Comparison of ENCODE assay signal across 8 mouse cellular contexts in the genomic region with DNA sequence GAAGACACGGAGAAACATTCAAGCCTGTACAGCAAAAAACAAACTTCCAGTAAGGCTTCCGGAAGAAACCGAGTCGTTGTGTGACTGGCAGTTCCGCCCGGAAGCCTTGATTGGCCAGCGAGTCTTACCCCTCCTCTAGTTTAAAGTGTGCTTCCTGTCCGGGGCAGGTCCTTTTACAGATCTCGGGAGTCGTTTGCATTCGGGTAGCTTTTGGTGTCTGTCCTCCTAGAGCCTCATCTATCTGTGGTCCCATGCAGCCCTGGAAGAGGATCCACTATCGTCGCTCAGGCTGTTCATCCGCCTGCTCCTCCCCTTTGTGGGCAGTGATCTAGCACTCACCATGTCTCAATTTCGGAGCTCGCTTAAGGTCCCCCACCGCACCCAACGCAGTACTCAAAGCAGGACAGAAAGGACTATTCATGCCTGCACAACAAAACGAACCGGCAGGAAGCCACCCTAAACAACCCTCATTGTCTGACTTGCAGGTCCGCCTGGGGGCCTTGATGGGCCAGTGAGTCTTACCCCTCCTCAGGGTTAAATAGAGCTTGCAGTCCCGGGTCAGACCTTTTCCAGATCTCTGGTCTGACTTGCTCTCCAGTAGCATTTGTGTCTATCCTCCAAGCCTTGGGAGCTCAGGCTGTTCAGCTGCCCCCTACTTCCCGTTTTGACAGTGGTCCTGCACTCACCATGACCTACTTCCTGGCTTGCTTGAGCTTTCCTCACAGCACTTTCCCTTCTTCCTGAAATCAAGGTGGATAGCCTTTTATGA. TPM values are rescaled to one million over a fixed set of nuclear protein-coding genes. Genes with fewer than 3 reads are reported as not detected.
DNase-seq lines count a peak whose midpoint lies in the region; ATAC-seq and TF ChIP-seq lines count a peak whose summit lies in the region.

Gene Zfp825 (minus strand): TSS at position 82 of the 769 bp plus-strand sequence.

- no peaks in the 10 kb centered on the region for H3K36me3 ChIP-seq in megakaryocyte, embryonic 14.5 days (replicated peaks; ENCODE audit: low read length)

- TF ChIP-seq POLR2A in cortical plate, adult 2 months (IDR thresholded peaks at IDR 0.05; ENCODE audit: extremely low read depth, insufficient read depth, low read length), result peak; percentile 69; the same call in 1 of the 2 replicates

- no peaks in the 10 kb centered on the region for H3K27me3 ChIP-seq in megakaryocyte, embryonic 14.5 days (replicated peaks)

- H3K4me1 ChIP-seq in cortical plate, adult 2 months (ENCODE audit: control insufficient read depth, insufficient read depth, low read length), result no peaks in the 10 kb centered on the region
- H3K4me1 ChIP-seq in megakaryocyte, embryonic 14.5 days, result peaks cover 13% of the 10 kb centered on the region

- peak; percentile 99 for ATAC-seq in activated CD4-positive, CD25-positive, alpha-beta regulatory T cell, adult 4 months

- TF ChIP-seq CTCF in cortical plate, adult 2 months (IDR thresholded peaks at IDR 0.05; ENCODE audit: extremely low read depth, insufficient read depth, low read length), result no peak

- peak within 1 kb of the TSS; percentile 3; the same call in 1 of the 2 replicates for H3K27ac ChIP-seq in cortical plate, adult 2 months (ENCODE audit: insufficient read depth, low read length)

- H3K9me3 ChIP-seq in megakaryocyte, embryonic 14.5 days, result no peaks in the 10 kb centered on the region

- peak within 1 kb of the TSS; percentile 44 for H3K4me3 ChIP-seq in cortical plate, adult 2 months (ENCODE audit: insufficient read depth, low read length)
- H3K4me3 ChIP-seq in megakaryocyte, embryonic 14.5 days (replicated peaks), result peak within 1 kb of the TSS; percentile 91

- peak; percentile 8 to 31 for DNase-seq in gastrocnemius, adult 8-10 months (ENCODE audit: low spot score in 2 of 2)
- DNase-seq in hindlimb bud, embryonic 11.5 days (ENCODE audit: extremely low spot score, low read depth, low spot score), result peak; percentile 30
- DNase-seq in left cerebral cortex, adult 8-10 months (ENCODE audit: low spot score in 2 of 2), result peak; percentile 28 to 81
- DNase-seq in right cerebral cortex, postnatal 10 days (ENCODE audit: low spot score in 2 of 2), result peak; percentile 88 to 94
- peak; percentile 50 for DNase-seq in urinary bladder, postnatal 25 days (ENCODE audit: low spot score)

RNA-seq across cellular contexts. Expression of gene Zfp825, which starts in this region (rescaled TPM):
- 10 to 100 TPM; 21.6 to 24.9 TPM for polyA plus RNA-seq in activated CD4-positive, CD25-positive, alpha-beta regulatory T cell, adult 4 months (2017; shearing (Covaris generic))
- polyA plus RNA-seq in cortical plate, adult 2 months (2012; rRNA removed), result 7.1 and 8.3 TPM in 2 replicates
- 1 to 10 TPM; 7.0 to 8.0 (median 7.5) TPM for total RNA-seq in gastrocnemius, adult 8-10 months (2022)
- 1 to 10 TPM; 7.9 to 8.5 (median 8.2) TPM for total RNA-seq in left cerebral cortex, adult 8-10 months (2022)
- 1.2 TPM in 1 of 2 replicates, not detected in the other for polyA plus RNA-seq in megakaryocyte, embryonic 14.5 days (2012; ENCODE audit: insufficient read depth, low replicate concordance)

Comparison
In these comparisons a context has a peak if more than half of its experiments do, and no peak if none do; other contexts are left out.
1. Peak in every context shown above with its lines: DNase-seq, ATAC-seq, H3K4me3 ChIP-seq and H3K27ac ChIP-seq.
2. DNase-seq: peak in every context shown above with its lines; median percentile 91 in right cerebral cortex, postnatal 10 days; 54 in left cerebral cortex, adult 8-10 months; 50 in urinary bladder, postnatal 25 days; 30 in hindlimb bud, embryonic 11.5 days; 20 in gastrocnemius, adult 8-10 months.